Mouse (Mus musculus) layer of hippocampus, adult 9-10 months (tissue): ENCODE measurements around the gene Hes7.

Experiments used
- DNase-seq: peaks from one replicate; pipeline ENCODE4 v3.0.0; 2022; ENCODE audit warnings: low spot score

Hes7 gene

GRCm38 (mm10) chr11:69119446-69120155 lies 603 bp upstream of the Hes7 start:
- DNase-seq = no peak

GRCm38 (mm10) chr11:69121001-69121740 lies 967 bp downstream of the Hes7 start:
- no peak for DNase-seq

- DNase-seq = no peak
Observed at GRCm38 (mm10) chr11:69121741-69122335, 1.6 kb downstream of the Hes7 start.

- DNase-seq = peak; percentile 80
Observed at GRCm38 (mm10) chr11:69122336-69122951, 2.2 kb downstream of the Hes7 start, which contains the start of gene 9130213A22Rik. 9130213A22Rik (minus strand) TSS chr11:69122589.

GRCm38 (mm10) chr11:69123056-69123692 lies 3.0 kb downstream of the Hes7 start:
- peak; percentile 95 for DNase-seq

- peak; percentile 91 for DNase-seq
Observed at GRCm38 (mm10) chr11:69123693-69124497, 3.7 kb downstream of the Hes7 start.

- peak; percentile 75 for DNase-seq
Observed at GRCm38 (mm10) chr11:69124498-69124847, 4.3 kb downstream of the Hes7 start.

- DNase-seq = peak; percentile 86
Observed at GRCm38 (mm10) chr11:69125041-69125851, 5.0 kb downstream of the Hes7 start.

GRCm38 (mm10) chr11:69125852-69125918 lies 5.5 kb downstream of the Hes7 start, which contains the start of gene Aloxe3:
Aloxe3 (plus strand) TSS chr11:69125896.
- no peak for DNase-seq

- no peak for DNase-seq
Observed at GRCm38 (mm10) chr11:69125919-69126705, 5.9 kb downstream of the Hes7 start.

GRCm38 (mm10) chr11:69126706-69127095 lies 6.5 kb downstream of the Hes7 start:
- DNase-seq = no peak

GRCm38 (mm10) chr11:69128426-69129122 lies 8.4 kb downstream of the Hes7 start:
- DNase-seq = no peak

- DNase-seq = no peak
Observed at GRCm38 (mm10) chr11:69133566-69133922, 13.3 kb downstream of the Hes7 start.

- DNase-seq = peak; percentile 63
Observed at GRCm38 (mm10) chr11:69133923-69134621, 13.9 kb downstream of the Hes7 start.

- DNase-seq = no peak
Observed at GRCm38 (mm10) chr11:69134622-69134968, 14.4 kb downstream of the Hes7 start.

GRCm38 (mm10) chr11:69135361-69135760 lies 15.2 kb downstream of the Hes7 start:
- no peak for DNase-seq

- DNase-seq = no peak
Observed at GRCm38 (mm10) chr11:69147546-69147945, 27.3 kb downstream of the Hes7 start.

- no peak for DNase-seq
Observed at GRCm38 (mm10) chr11:69148451-69148960, 28.3 kb downstream of the Hes7 start.

- no peak for DNase-seq
Observed at GRCm38 (mm10) chr11:69149728-69150127, 29.5 kb downstream of the Hes7 start.
